Mouse (Mus musculus) brain, embryonic 14.5 days (tissue): ENCODE data around the gene Smyd4. TPM values are rescaled to one million over a fixed set of nuclear protein-coding genes. Genes with fewer than 3 reads are reported as not detected.

Experiments used
- DNase-seq: peaks from one replicate; pipeline ENCODE4 v3.0.0-alpha.2; 2011; ENCODE audit warnings: low read depth
- CTCF ChIP-seq: fragments of 200-500 bp; IDR thresholded peaks from 2 replicates; pipeline ENCODE4 v1.5.1; 2012; ENCODE audit warnings: inconsistent platforms, mild to moderate bottlenecking, moderate library complexity, borderline replicate concordance; ENCODE audit not compliant: insufficient read depth, insufficient read length; ENCODE audit errors: extremely low read depth
- POLR2A ChIP-seq: fragments of 200-500 bp; IDR thresholded peaks from 2 replicates; pipeline ENCODE4 v1.6.1; 2012; ENCODE audit warnings: mild to moderate bottlenecking, inconsistent platforms, borderline replicate concordance; ENCODE audit not compliant: poor library complexity, insufficient read depth, insufficient read length, severe bottlenecking; ENCODE audit errors: extremely low read depth
- polyA plus RNA-seq: library from polyadenylated mRNA; depleted of rRNA; stranded (reverse); fragments of >200 nt; gene quantifications from 2 replicates; pipeline ENCODE4 v1.2.3, GENCODE M21; 2012; rRNA removed

The Smyd4 gene
- polyA plus RNA-seq = 9.0 and 9.9 TPM in 2 replicates

DNA sequence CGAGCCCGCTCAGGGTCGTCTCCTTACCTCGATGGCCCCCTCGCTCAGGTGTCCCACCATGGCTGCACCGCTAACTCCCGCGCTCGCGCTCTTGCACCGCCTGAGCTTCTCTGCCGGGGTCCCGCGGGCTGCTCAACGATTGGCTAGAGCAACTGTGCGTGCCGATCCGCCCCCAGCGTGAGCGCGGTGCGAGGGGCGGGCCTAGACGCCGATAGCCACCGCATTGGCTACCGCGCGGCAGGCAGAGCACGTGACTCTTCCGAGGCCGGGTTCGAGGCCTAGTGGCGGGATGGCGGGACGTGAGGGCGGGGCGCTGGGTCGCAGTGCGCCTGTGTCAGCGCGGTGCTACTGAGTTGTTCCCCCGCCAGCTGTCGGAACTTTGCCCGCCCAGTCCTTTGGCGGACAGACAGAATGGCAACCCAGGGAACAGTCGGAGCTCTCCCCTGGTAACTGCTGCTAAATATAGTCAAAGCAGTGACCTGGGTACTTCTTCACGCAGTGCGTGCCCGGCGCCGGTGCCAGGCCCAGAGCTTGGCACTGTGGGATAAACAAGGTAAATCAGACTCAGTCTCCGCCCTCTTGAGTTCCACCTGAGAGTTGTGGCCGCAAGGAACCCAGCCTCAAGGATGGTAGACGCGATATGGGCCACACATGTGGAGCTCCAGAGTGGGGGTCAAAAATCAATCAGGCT lies at the start of gene Smyd4, which contains the start of gene Rpa1:
Smyd4 (plus strand) TSS at position 235 of the 691 bp plus-strand sequence.
Rpa1 (minus strand) TSS at position 126 of the 691 bp plus-strand sequence.
- TF ChIP-seq POLR2A (peak; percentile 31; the same call in 1 of the 2 replicates), CTCF (no peak)

GRCm38 (mm10) chr11:75298491-75298890 lies 49.7 kb upstream of the Smyd4 start:
- TF ChIP-seq CTCF (no peak), POLR2A (no peak)
- no peak for DNase-seq

More for the DNA sequence above, at the start of gene Smyd4, which contains the start of gene Rpa1:
- peak; percentile 98 for DNase-seq

DNA sequence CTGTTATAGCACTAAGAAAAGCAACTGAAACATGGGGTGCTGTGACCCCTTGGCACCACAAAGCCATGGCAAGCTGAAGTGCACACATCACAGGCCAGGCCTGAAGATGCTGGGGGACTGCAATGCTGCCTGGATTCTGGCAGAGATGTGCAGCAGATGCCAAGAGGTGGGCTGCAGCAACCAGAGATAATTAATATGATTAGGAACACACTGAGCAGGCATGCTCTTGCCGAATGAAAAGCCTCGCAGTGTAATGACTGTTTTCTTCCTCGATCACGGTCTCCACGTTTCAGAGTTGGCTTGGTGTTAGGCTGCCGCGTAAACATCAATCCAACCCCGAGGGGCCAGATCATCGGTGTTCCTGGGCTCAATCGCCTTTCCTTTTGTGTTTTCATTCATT lies 48.4 kb upstream of the Smyd4 start:
- TF ChIP-seq CTCF (no peak), POLR2A (no peak)
- DNase-seq = peak; percentile 66

GRCm38 (mm10) chr11:75300954-75301353 lies 47.3 kb upstream of the Smyd4 start:
- DNase-seq = no peak

DNA sequence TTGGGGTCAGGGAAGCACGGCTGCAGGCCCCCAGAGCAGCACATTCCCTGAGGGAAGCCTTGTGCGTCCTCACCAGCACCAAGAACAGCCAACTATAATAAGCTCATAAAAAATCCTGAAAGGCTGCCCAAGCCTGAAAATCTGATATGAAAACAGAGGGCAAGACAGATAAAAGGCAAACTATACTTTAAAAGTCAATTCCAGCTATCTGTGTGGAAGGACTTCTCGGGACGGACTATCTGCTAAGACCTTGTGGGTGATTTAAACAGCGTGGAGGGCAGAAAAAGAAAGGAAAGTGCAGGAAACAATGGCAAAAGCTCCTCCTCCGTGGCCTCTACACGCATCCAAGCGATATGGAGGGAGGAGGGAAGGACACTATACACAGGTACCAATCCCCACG lies 43.4 kb upstream of the Smyd4 start:
- TF ChIP-seq CTCF (no peak), POLR2A (no peak)
- no peak for DNase-seq

More at GRCm38 (mm10) chr11:75300954-75301353, 47.3 kb upstream of the Smyd4 start:
- TF ChIP-seq CTCF = no peak
- no peak for TF ChIP-seq POLR2A

DNA sequence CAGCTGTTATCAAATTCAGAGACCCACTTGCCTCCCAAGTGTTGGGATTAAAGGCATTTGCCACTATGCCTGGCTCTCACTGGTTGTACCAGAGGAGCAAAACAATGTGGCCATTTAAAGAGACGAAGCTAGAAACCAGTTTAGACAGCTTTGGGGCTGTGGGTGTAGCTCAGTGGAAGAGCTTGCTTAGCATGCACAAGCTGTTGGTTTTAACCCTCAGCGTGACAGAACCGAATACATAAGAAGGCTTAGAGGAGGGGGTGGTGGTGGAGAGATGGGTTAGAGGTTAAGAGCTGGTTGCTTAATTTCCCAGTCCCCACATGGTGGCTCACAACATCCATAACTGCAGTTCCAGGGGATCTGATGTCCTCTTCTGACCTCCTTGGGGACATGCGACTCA lies 39.6 kb upstream of the Smyd4 start:
- TF ChIP-seq CTCF (no peak), POLR2A (no peak)
- peak; percentile 40 for DNase-seq

DNA sequence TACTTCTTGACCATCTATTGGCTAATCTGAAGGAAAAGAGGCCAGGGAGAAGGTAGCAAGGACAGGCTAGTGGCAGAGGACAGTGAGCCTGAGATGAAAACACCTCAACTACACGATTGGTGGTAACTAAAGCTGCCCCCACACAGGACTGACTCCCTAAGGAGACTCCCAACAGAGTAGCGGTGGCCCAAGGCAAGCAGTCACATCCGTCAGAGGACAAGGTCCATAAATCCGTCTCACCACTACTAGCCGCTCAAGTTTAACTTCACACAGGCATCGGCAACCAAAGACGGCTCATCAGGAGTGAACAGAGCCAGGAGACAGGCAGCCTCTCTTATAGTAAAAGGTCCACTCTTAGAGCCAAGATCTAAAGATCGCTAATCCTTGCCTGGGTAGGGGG lies 37.4 kb upstream of the Smyd4 start:
- TF ChIP-seq POLR2A = no peak
- TF ChIP-seq CTCF = no peak
- no peak for DNase-seq

DNA sequence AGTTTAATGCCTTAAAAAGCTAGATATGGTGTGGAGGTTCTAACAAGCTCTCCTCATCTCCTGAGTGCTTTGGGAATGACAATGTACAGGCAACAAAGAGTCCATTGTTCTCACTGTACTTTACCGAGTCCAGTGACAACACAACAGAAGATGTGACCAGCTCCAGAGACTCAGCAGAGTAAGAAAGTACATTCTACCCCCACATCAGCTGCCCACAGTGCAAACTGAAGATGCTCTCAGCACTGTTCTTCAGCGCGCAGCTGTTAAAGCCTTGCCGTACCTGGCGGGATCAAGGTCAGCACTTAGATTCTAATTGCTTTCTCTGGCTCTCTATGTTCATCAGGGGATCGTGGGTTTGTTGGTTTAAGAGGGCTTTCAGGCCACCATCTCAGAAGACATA lies 36.5 kb upstream of the Smyd4 start:
- no peak for DNase-seq
- TF ChIP-seq POLR2A (no peak), CTCF (no peak)

DNA sequence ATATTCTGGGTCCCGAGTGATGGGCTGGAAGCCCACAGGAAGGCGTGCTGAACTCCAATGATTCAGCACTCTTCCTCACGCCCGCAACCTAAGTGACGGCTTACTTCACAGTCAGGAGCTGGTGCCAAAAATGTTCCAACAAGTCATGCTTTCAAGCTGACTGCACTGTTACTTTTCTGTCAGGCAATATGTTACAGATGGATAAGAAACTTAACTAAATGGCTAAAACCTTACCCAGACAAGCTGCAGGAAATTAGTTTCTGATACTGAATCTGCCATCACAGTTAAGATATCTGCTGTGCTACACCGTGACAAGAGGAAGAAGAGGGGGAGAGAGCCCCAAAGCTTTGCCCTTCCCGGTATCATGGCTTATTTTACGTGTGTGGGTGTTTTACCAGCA lies 34.4 kb upstream of the Smyd4 start:
- DNase-seq = peak; percentile 43
- no peak for TF ChIP-seq CTCF
- TF ChIP-seq POLR2A = no peak

- TF ChIP-seq CTCF (no peak), POLR2A (no peak)
- DNase-seq = peak; percentile 71
These were observed 29.6 kb upstream of the Smyd4 start for GRCm38 (mm10) chr11:75318351-75319221.

- no peak for DNase-seq
- TF ChIP-seq CTCF = no peak
- no peak for TF ChIP-seq POLR2A
These were observed 29.0 kb upstream of the Smyd4 start for GRCm38 (mm10) chr11:75319246-75319645.
